Comparison of ENCODE assay signal across 21 mouse cellular contexts in the genomic region with DNA sequence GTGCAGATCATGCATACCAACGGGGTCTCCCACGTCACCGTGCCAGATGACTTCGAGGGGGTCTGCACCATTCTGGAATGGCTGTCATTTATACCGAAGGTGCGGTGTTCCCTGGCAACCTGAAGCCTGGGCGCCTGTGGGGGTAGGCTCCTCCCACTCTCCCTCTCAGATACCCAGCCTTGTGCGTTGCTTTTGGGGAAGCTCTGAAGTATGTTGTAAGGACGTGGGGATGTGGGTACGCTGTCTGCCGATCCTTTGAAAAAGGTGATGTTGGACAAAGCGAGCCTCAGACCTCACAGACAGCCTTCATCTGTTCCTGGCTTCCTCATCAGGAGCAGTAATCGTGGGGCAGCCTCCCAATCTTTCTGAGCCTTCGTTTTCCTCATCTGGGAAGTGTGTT. TPM values are rescaled to one million over a fixed set of nuclear protein-coding genes. Genes with fewer than 3 reads are reported as not detected.
"Had no signal": no experiment of that assay in that cellular context is flagged by ENCODE, and none has a peak within 500 bp of the region (broad histone marks: within the 10 kb centered on the region; RNA-seq: fewer than 3 reads in every experiment).

No protein-coding gene starts in this region.

- H3K27ac ChIP-seq: neural tube, embryonic 15.5 days; stomach, embryonic 15.5 days; stomach, postnatal 0 days had no signal

- DNase-seq: retina, postnatal 1 day; right cerebral cortex, adult 18-20 months; right cerebral cortex, postnatal 14 days; right cerebral cortex, postnatal 25 days; right cerebral cortex, postnatal 4 days; spleen, adult 18-20 months; thymus, adult 18-20 months; thymus, adult 2 months; thymus, postnatal 14 days; thymus, postnatal 25 days; thymus, postnatal 36 days; thymus, postnatal 4 days had no signal

- H3K4me2 ChIP-seq: neural tube, embryonic 15.5 days had no signal

- H3K9ac ChIP-seq: neural tube, embryonic 15.5 days; stomach, embryonic 15.5 days had no signal

- H3K4me3 ChIP-seq: neural tube, embryonic 15.5 days; stomach, embryonic 15.5 days had no signal

- H3K27me3 ChIP-seq: stomach, embryonic 15.5 days had no signal

- H3K9me3 ChIP-seq: neural tube, embryonic 15.5 days; stomach, embryonic 15.5 days had no signal

- H3K4me1 ChIP-seq: neural tube, embryonic 15.5 days had no signal

- H3K36me3 ChIP-seq: neural tube, embryonic 15.5 days; stomach, embryonic 15.5 days had no signal

RNA-seq across cellular contexts. Expression of a gene that starts 33.9 kb away (rescaled TPM):
- total RNA-seq: neutrophil, adult 5-6 weeks had no signal
- polyA plus RNA-seq: neural tube, embryonic 14.5 days; neural tube, embryonic 15.5 days; small intestine, adult 2 months; spleen, adult 2 months; stomach, embryonic 14.5 days; stomach, embryonic 15.5 days; stomach, postnatal 0 days; urinary bladder, adult 2 months had no signal
